Mouse (Mus musculus) heart, postnatal 25 days (tissue): ENCODE results near the gene Hdac6. TPM values are rescaled to one million over a fixed set of nuclear protein-coding genes. Genes with fewer than 3 reads are reported as not detected.
"Not testable (repeated sequence)": the region's sequence is repeated elsewhere in the genome, so short reads cannot be mapped to it uniquely, and the experiment has no call there.

Experiments used
- DNase-seq: peaks from one replicate; pipeline ENCODE4 v3.0.0; 2022; ENCODE audit warnings: low spot score
- intact Hi-C: fragments of 180-260 bp; cut with DNase I; formaldehyde crosslinking; loops from one replicate; pipeline ENCODE4 v1.15.1; 2025
- total RNA-seq, 2 experiments: library from RNA; stranded (reverse); gene quantifications; 2 replicates each; pipeline ENCODE4 v1.2.3; 2021

Gene Hdac6
- total RNA-seq, 2 experiments from 2014 or later = 9.9 to 12.4 TPM

GRCm38 (mm10) chrX:7927116-7927515 is 20.6 kb downstream of the Hdac6 start:
- DNase-seq = no peak
- intact Hi-C loops = no loop called here

DNA sequence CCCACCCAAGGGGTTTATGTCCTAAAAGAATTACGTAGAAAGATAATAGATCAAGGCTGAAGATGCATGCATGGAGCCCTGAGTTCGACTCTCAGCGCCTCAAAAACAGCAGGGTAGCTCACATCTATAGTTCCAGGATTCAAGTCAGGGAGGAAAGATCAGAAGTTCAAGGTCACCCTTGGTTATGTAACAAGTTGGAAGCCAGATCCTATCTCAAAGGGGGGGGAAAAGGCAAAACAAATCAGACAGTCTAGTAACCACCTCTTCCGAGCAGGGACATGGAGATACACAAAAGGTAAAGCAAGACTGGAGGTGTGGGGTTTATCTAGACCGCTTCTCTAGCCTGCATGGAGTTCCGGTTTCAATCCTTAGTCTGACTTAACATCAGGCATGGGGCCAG is 21.4 kb downstream of the Hdac6 start:
- intact Hi-C loops = no loop called here
- DNase-seq = no peak

DNA sequence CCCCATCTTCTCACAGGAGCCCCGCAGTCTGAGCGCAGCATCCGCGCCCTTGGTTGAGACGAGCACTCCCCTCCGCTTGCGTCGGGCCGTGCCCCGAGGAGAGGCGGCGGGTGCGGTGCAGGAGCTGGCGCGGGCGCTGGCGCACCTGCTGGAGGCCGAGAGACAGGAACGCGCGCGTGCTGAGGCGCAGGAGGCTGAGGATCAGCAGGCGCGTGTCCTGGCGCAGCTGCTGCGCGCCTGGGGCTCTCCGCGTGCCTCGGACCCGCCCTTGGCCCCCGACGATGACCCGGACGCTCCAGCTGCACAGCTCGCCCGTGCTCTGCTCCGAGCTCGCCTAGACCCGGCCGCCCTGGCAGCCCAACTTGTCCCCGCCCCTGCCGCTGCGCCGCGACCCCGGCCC is 25.7 kb downstream of the Hdac6 start:
- DNase-seq = no peak
- intact Hi-C loops = no loop called here

GRCm38 (mm10) chrX:7919601-7920383 is 27.9 kb downstream of the Hdac6 start, which contains the start of gene Pcsk1n:
Gene Pcsk1n (plus strand): TSS chrX:7919822.
- intact Hi-C loops = no loop called here
- DNase-seq = no peak

GRCm38 (mm10) chrX:7917960-7918359 is 29.7 kb downstream of the Hdac6 start:
- not testable (repeated sequence) for DNase-seq
- intact Hi-C loops = loop anchor here (2.0 kb wide), 1 partner anchor 99 kb away; no protein-coding TSS in a partner anchor

DNA sequence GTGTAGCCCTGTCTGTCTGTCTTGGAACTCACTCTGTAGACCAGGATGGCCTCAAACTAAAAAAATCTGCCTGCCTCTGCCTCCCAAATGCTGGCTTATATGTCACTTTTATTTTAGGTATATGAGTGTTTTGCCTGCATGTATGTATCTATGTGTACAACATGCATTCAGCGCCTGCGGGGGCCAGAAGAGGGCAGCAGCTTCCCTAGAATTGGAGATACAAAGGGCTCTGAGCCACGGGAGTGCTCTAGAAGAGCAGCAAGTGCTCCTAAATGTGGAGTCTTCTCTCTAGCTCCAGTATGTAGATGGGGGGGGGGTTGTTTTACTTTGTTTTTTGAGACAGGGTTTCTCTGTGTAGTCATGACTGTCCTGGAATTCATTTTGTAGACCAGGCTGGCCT is 32.0 kb downstream of the Hdac6 start:
- not testable (repeated sequence) for DNase-seq
- intact Hi-C loops = loop anchor here (2.0 kb wide), 1 partner anchor 101 kb away; no protein-coding TSS in a partner anchor

DNA sequence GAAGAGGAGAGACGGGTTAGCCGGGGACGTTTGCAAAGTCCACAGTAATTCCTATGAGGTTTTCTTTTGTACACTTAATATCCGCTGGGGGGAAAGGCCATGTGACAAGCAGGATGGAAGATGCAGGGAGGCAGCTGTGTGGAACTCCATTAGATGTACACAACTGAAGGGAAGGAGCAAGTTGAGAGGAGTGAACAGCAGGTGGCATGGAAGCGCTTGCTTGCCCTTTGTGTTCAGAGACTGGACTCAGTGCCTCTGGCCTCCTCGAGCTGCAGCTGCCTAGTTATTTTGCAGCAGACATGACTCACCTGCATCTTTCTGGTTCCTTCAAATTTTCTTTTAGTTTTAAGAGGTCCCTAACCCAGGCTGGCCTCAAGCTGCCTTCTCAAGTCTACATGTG is 37.2 kb downstream of the Hdac6 start:
- DNase-seq = no peak
- intact Hi-C loops = no loop called here

DNA sequence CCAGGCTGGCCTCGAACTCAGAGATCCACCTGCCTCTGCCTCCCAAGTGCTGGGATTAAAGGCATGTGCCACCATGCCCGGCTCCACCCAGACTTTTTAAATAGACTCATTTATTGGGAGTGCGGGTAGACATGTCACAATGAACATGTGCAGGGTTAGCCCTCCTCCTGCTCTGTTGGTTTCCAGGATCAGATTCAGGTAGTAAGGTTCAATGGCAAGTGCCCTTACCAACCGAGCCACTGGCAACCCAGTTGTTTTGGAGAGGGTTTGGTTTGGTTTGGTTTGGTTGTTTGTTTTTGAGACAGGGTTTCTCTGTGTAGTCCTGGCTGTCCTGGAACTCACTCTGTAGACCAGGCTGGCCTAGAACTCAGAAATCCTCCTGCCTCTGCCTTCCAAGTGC is 38.4 kb downstream of the Hdac6 start, which contains the start of gene Gm10490:
Gene Gm10490, plus strand, starts transcription at position 301 of the 400 bp plus-strand sequence.
- DNase-seq, intact Hi-C loops: not testable (repeated sequence)

GRCm38 (mm10) chrX:7907735-7908134 is 40.0 kb downstream of the Hdac6 start, which contains the start of gene Gm10491:
Gene Gm10491 (minus strand): TSS chrX:7907835.
- DNase-seq = no peak
- intact Hi-C loops = no loop called here

DNA sequence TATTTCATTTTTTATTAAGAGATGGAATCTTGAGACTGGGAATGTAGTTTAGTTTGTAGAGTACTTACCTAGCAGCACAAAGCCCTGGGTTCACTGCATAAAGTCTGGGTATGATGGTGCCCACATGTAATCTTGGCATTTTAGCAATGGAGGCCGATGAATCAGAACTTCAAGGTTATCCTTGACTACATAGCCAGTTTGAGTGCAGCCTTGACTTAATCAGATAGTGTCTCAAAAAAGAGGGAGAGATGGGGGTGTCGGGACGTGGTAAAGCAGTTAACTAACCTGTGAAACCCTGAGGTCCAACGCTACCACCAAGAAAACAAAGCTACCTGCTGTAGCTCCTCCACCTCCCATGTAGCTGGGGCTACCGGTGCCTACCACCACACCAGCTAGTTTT is 43.2 kb downstream of the Hdac6 start:
- intact Hi-C loops = loop anchor here (5.0 kb wide), 1 partner anchor 47 kb away; no protein-coding TSS in a partner anchor
- no peak for DNase-seq

- intact Hi-C loops = loop anchor here (10.0 kb wide), 1 partner anchor 176 kb away; the partner anchor contains the start of gene Suv39h1
- peak; percentile 82 for DNase-seq
Measured at GRCm38 (mm10) chrX:7898880-7899874, 48.5 kb downstream of the Hdac6 start, which contains the start of the genes Pqbp1 and Timm17b. Gene Pqbp1 (minus strand): TSS chrX:7899269. Gene Timm17b (plus strand): TSS chrX:7899357.

GRCm38 (mm10) chrX:7898211-7898610 is 49.5 kb downstream of the Hdac6 start:
- DNase-seq = no peak
- intact Hi-C loops = loop anchor here (10.0 kb wide), 1 partner anchor 177 kb away; the partner anchor contains the start of gene Suv39h1

GRCm38 (mm10) chrX:7883841-7884567 is 63.7 kb downstream of the Hdac6 start, which contains the start of gene Slc35a2:
Gene Slc35a2 (plus strand): TSS chrX:7884028.
- DNase-seq = peak; percentile 84
- intact Hi-C loops = no loop called here

Other genes with a start within 250 kb of the Hdac6 start
- 10 to 100 TPM; 34.4 to 44.8 TPM for gene Wdr45, start 233.6 kb downstream of the Hdac6 start, total RNA-seq
- gene Gm45208, start 225.6 kb downstream of the Hdac6 start, total RNA-seq = under 1 TPM in 1 of 2 experiments, not detected in 1; 0.42 TPM
- gene Praf2, start 219.4 kb downstream of the Hdac6 start, total RNA-seq = 1 to 10 TPM; 6.5 to 6.9 TPM
- gene Ccdc120, start 197.0 kb downstream of the Hdac6 start, total RNA-seq = 1 to 10 TPM in 1 of 2 experiments, under 1 TPM in 1; 0.91 to 2.0 TPM
- 10 to 100 TPM; 15.0 to 16.8 TPM for gene Tfe3, start 185.3 kb downstream of the Hdac6 start, total RNA-seq
- 10 to 100 TPM; 24.7 to 26.9 TPM for gene Gripap1, start 158.1 kb downstream of the Hdac6 start, total RNA-seq
- under 1 TPM; 0.22 to 0.23 TPM for gene Kcnd1, start 125.6 kb downstream of the Hdac6 start, total RNA-seq
- gene Otud5, start 106.5 kb downstream of the Hdac6 start, total RNA-seq = 10 to 100 TPM; 25.7 to 28.5 TPM
- 1 to 10 TPM; 2.2 to 3.1 TPM for gene Pim2, start 69.6 kb downstream of the Hdac6 start, total RNA-seq
- 10 to 100 TPM; 11.0 to 17.0 TPM for gene Slc35a2, start 63.9 kb downstream of the Hdac6 start, total RNA-seq
- 10 to 100 TPM; 22.1 to 22.7 TPM for gene Pqbp1, start 48.6 kb downstream of the Hdac6 start, total RNA-seq
- 10 to 100 TPM; 49.5 to 50.1 TPM for gene Timm17b, start 48.5 kb downstream of the Hdac6 start, total RNA-seq
- not detected for gene Gm10491, start 40.1 kb downstream of the Hdac6 start, total RNA-seq
- not detected for gene Gm10490, start 38.3 kb downstream of the Hdac6 start, total RNA-seq
- under 1 TPM in 1 of 2 experiments, not detected in 1; 0.11 TPM for gene Pcsk1n, start 28.1 kb downstream of the Hdac6 start, total RNA-seq
- not detected for gene Eras, start 19.3 kb downstream of the Hdac6 start, total RNA-seq
- gene Gata1, start 30.2 kb upstream of the Hdac6 start, total RNA-seq = under 1 TPM in 1 of 2 experiments, not detected in 1; 0.53 TPM
- gene Glod5, start 70.6 kb upstream of the Hdac6 start, total RNA-seq = not detected
- gene Suv39h1, start 126.9 kb upstream of the Hdac6 start, total RNA-seq = 1 to 10 TPM; 4.1 to 5.0 TPM
- gene Was, start 142.6 kb upstream of the Hdac6 start, total RNA-seq = 1 to 10 TPM; 1.8 to 2.3 TPM
- gene Wdr13, start 185.0 kb upstream of the Hdac6 start, total RNA-seq = 10 to 100 TPM; 43.6 to 46.6 TPM
- 10 to 100 TPM; 58.8 to 85.0 TPM for gene Rbm3, start 198.0 kb upstream of the Hdac6 start, total RNA-seq
- 1 to 10 TPM; 4.2 to 4.3 TPM for gene Tbc1d25, start 228.3 kb upstream of the Hdac6 start, total RNA-seq
- gene Ebp, start 245.6 kb upstream of the Hdac6 start, total RNA-seq = 10 to 100 TPM; 19.6 to 22.6 TPM